Mouse (Mus musculus): ENCODE measurements around the gene Duxbl2.
"Not testable (repeated sequence)": the region's sequence is repeated elsewhere in the genome, so short reads cannot be mapped to it uniquely, and the experiment has no call there.

Duxbl2 gene

GRCm38 (mm10) chr14:26118150-26118549 is at the start of gene Duxbl2:
Gene Duxbl2, plus strand, starts transcription at chr14:26118349.
- not testable (repeated sequence) for DNase-seq

DNA sequence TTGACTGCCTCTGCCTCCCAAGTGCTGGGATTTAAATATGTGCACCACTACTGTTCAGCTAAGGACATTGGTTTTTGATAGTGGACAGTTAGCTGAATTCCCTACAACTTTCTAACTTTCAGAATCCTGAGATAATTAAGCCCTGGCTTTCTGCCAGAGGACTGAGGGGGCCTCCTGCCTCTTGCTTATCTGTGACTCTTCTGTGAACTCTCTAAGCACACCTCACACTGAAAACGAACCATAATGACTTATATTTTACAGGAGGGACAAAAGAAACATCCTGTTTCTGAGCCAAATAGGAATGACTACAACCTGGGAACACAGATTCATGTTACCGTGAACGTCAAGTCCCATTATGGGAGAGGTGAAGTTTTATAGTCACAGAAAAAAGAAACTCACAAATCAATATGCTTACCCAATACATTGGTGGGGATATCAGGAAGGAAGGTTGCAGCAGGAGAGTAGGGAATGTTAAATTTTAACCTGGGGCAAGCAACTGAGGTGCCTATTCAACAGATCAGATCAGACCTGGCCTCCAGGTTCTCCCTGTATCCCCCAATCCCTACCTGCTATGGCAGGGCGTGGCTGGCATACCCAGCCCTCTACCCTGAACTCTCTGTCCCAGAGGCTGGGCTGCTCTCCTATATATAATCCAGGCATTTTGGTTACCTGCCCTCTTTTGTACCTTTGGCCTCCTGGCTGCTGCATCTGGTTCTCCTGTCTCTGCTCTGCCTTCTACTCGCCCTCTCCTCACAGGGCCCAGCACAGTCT is 41.3 kb upstream of the Duxbl2 start:
- DNase-seq: not testable (repeated sequence)

GRCm38 (mm10) chr14:26081216-26081615 is 36.9 kb upstream of the Duxbl2 start, which contains the start of gene Cphx2:
Gene Cphx2, plus strand, starts transcription at chr14:26081516.
- DNase-seq: not testable (repeated sequence)

- not testable (repeated sequence) for DNase-seq
Measured at GRCm38 (mm10) chr14:26081997-26082396, 36.2 kb upstream of the Duxbl2 start, which contains the start of gene Cphx3. Gene Cphx3, plus strand, starts transcription at chr14:26082297.

- not testable (repeated sequence) for DNase-seq
Measured at GRCm38 (mm10) chr14:26097622-26098021, 20.5 kb upstream of the Duxbl2 start.

DNA sequence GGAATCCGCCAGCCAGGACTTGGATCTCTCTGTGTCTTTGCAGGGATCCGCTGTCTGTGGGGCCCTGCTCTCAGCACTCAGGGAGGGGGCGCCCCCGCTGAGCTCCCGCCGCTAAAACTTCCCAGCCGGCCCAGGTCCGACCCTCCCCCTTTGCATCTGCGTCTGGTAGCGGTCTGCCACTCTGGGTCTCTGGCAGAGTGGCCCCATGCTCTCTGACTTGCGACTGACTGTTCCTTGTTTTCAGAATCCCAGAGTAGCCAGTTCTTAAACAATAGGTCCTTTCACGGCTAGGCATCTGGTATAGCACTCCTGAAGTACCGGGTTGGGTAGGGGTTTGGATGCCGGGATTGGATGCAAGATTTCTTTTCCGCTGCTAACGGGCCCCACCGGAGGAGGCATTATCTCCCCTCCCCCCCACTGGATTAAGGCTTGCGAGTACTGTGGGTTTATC is 426 bp downstream of the Duxbl2 start:
- DNase-seq: not testable (repeated sequence)

DNA sequence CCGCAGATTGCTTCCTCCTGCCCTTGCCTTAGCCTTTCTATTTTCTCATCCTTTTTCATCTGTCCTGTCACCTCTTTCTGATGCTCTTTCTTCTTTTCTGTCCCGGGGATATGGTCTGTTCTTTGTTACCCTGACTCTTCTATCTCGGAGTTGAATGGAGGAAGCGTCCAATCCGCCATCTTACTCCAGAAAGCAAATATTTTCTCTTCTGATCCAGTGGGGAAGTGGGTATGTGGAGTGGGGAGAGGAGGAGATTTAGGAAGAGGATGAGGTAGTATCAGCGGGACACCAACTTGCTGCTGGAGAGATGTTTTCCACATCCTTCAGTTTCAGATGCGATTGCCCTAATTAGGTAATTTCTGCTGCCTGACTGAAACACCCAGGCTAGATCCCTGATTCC is 946 bp downstream of the Duxbl2 start:
- DNase-seq: not testable (repeated sequence)

DNA sequence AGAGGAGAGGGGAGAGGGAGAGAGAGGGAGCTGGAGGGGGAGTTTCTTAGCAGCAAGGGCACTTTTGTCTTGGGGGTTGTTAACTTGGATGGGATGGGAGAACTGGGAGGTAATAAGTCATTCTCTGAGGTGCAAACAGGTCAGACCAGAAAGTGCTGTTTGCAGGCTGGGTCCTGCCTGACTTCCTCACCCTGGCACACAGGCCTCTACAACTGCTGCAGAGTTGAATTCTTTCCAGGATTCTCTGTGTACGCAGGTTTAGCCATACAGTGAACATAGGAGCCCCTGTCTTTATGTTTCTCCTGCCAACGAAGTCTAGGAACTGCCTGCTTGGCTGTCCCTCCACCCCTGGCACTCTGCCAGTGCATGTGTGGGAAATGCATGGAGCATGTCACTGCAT is 28.9 kb downstream of the Duxbl2 start:
- not testable (repeated sequence) for DNase-seq

DNA sequence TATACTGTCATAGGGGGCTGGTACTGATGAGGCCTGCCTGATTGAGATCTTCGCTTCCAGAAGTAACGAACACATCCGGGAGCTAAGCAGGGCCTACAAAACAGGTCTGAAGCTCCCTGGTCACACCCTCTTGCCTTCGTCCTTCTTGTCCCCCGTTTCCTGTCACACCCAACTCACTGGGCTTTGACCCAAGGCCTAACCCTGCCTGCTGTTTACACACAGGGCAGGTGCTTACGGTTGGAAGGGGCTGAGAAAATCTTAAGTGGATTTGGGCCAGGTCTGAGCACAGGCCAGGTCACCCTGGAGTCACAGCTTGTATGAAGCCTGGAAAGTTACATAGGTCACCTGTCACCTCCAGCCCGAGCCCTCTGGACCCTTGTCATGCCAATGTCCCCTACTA is 37.9 kb downstream of the Duxbl2 start:
- not testable (repeated sequence) for DNase-seq

DNA sequence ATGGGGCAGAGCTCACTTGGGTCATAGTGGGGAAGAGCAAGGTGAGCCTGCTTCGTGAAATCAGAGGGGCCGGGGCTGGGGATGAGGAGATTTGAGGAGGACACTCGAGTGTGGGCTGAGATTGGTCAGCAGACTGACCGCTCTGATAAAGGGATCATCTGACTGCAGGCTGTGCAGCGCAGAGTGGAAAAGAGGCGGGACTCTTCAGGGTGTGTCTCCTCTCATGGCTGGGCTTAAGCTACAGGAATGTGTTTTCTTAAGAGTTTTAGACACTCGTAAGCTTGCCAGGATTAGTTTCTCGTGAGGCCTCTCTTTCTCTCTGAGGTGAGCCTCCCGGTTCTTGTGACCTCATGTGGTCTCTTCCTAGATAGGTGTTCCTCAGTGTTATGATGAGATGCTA is 43.0 kb downstream of the Duxbl2 start:
- DNase-seq: not testable (repeated sequence)

DNA sequence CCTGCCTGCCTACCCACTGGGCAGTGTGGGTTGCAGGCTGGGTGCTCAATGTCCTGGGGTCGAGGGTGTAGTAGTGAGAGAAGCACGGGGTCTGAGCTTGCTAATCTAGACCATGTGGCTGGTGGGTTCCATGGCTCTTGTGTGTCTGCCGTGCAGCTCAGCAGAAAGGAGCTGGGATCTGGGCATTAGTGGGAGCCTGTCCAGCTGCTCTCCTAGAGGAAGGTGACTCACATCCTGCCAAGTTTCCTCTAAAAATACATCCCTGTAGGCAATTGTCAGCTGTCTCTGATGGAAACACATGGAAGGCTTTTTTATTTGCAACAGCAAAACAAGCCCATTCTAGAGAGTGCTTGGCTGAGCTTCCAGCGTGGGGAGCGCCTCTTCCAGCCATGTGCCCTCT is 44.3 kb downstream of the Duxbl2 start:
- DNase-seq: not testable (repeated sequence)

- DNase-seq: not testable (repeated sequence)
Measured at GRCm38 (mm10) chr14:26165266-26165665, 47.1 kb downstream of the Duxbl2 start.

GRCm38 (mm10) chr14:26173955-26174354 is 55.8 kb downstream of the Duxbl2 start:
- DNase-seq: not testable (repeated sequence)

- DNase-seq: not testable (repeated sequence)
Measured at GRCm38 (mm10) chr14:26175028-26175427, 56.9 kb downstream of the Duxbl2 start.

Measured in lung, adult 18-20 months (tissue).